Mouse (Mus musculus): ENCODE data around the gene Hoxc10. TPM values are rescaled to one million over a fixed set of nuclear protein-coding genes. Genes with fewer than 3 reads are reported as not detected.

Hoxc10 gene
- polyA plus RNA-seq, 3 experiments from 2014 or later: not detected

DNA sequence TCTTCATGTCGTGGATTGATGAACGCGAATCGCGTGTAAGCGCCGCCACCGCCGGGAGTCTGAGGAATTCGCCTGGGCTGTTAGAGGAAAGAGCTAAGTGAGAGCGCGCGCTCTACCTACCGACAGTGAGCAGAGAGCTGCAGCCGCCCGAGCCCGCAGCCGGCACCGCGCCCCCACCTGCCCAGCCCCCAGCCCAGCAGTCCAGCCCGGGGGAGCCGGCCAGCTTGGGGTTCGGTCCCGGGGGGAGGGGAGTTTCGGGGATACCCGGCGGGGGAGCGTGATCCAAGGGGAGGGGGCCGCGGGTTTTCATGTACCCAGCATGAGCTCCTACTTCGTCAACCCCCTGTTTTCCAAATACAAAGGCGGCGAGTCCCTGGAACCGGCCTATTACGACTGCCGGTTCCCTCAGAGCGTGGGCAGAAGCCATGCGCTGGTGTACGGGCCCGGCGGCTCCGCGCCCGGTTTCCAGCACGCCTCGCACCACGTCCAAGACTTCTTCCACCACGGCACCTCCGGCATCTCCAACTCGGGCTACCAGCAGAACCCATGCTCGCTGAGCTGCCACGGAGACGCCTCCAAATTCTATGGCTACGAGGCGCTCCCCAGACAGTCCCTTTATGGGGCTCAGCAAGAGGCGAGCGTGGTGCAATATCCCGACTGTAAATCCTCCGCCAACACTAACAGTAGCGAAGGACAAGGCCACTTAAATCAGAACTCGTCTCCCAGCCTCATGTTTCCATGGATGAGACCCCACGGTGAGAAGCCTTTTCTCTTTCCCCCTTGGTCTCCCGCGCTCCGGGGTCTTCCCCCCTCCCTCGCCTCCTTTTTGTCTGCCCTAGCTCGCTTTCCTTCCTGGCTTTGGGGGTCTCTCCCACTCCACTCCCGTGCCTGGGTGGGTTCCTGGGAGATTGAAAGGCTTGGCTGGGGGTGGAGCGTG lies 24.1 kb downstream of the Hoxc10 start, which contains the start of gene Hoxc8:
Hoxc8 (plus strand) TSS at position 147 of the 937 bp plus-strand sequence.
- peak; percentile 10 for ATAC-seq

DNA sequence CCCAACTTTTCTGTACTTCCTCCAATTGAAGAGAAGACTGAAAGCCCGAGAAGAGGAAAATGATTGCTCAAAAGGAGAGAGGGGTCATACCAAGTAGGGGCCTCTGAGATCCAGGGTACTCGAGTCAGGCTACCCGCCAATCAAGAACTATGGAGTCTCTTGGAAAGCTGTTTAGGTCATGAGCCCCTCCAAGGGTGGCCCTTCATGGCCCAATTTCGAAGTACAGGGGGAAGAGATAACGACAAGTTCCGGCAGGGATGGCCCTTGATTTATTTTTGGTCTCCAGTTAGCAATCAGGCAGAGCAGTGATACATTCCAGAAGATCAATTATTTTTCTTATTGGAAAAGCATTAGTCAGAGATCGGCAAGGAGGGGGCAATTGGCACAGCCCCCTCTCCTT lies 25.2 kb downstream of the Hoxc10 start:
- ATAC-seq: no peak

- ATAC-seq: no peak
Observed at GRCm38 (mm10) chr15:102992206-102992605, 25.6 kb downstream of the Hoxc10 start.

DNA sequence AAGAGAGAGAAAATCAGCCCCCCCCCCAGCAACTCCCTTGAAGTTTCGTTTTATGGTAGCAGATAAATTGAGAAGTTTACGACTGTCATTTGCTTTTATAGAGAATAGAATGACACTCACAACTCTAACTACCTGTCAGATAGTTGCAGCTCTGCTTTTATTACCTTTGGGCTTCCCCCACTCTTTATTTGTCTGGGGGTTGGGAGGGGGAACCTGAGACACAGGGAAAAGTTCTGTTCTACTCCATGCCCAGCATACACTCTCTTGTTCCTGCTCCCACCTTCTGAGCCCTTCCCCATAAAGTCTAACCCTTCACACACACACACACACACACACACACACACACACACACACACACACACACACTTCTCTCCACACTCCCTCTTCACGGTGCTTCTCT lies 26.3 kb downstream of the Hoxc10 start:
- ATAC-seq: no peak

GRCm38 (mm10) chr15:102996548-102996947 lies 30.0 kb downstream of the Hoxc10 start:
- no peak for ATAC-seq

DNA sequence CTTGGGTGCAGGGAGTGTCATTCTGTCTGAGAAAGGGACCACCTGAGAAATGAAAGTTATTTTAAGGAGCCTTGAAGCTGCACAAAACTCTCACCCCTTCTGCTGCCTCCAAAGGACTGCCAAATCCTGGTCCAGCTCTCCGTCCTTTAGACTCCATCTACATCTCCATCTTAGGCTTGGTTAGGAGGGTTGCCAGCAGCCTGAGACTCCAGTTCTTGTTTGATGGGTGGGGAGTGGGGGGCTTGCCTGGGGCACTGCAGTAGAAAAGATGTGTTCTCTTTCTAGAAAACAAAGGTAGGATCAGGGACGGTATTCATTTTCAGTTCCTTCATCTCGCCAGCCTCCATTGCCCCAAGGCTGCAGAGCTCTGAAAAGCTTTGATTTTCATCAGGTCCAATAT lies 30.8 kb downstream of the Hoxc10 start:
- ATAC-seq: no peak

DNA sequence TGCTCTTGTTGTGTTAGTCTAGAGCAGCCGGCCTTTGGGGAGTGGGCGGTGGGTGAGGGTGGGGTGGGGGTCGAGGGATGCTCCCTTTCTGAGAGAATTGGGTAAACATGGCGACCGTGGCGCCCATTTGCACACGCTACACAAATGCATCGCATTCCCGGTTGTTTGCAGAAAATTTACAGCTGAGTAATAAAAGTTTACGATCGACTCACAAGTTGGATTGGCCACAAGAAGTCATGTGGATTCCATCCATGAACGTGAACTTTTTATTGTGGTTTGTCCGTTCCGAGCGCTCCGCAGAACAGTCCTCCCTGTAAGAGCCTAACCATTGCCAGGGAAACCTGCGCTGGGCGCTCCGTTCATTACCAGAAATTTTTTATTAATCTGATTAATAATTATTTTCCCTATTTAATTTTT lies 31.4 kb downstream of the Hoxc10 start, which contains the start of gene Hoxc6:
Hoxc6 (plus strand) TSS at position 319 of the 417 bp plus-strand sequence.
- ATAC-seq: no peak

DNA sequence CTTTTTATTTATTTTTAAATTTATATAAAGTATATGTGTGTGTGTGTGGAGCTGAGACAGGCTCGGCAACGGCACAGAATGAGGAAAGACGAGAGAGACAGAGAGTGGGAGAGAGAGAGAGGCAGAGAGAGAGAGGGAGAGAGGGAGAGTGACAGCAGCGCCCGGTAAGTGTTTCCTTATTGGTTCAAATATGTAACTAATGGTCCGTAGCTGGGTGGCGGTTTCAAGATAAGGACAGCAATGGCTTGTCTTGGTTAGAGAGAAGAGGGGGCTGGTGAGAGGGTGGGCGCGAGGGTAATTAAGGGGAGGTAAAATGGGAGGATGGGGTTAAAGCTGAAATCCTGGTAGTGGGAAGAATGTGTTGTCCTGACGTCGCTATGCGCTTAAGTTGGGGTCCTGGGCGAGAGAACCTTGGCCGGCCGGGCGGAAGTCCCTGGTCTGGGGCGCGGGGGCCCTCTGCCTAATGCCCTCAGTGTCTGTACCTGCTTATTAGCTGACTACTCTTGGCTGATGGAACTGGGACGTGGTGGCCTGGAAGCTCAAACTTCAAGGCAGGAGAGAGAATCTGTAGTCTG lies 32.1 kb downstream of the Hoxc10 start:
- ATAC-seq: peak; percentile 35

- ATAC-seq: peak; percentile 89
Observed at GRCm38 (mm10) chr15:102999183-102999831, 32.7 kb downstream of the Hoxc10 start.

DNA sequence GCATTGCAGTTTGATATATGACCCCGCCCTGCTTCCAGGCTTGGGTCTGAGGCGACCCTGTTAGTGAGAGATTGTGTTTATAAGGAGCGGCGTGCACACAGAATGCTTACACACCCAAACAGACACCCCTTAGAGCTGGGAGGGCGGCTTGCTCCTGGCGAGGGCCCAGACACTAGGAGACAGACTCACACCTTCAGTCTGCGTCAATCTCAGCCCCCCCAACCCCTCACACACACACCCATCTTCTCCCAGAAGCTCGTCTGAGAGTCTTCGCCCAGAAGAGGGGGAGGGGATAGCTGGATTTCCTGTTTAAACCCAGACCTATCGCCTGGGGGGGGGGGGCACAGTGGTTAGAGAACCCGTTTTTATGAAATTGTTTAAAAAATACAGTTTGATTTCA lies 33.4 kb downstream of the Hoxc10 start:
- ATAC-seq: no peak

DNA sequence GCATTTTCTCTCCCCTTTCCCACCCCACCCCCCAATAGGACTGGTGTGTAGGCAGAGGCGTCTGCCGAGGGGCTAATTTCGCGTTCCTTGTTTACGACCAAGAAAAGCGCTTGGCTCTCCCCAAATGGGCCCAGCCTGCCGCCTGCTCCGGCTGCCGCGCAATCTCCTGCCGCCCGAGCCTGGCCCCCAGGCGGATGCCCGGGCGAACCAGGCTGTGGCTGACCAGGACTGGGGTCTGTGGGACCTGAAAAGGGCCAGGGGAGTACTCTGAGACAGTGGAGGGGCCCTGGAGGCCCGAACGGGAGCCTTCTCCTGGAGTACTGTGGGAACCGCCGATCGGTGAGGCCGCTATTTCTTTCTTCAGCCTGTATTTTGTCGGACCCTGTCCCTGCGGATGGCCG lies 33.9 kb downstream of the Hoxc10 start:
- ATAC-seq: no peak

DNA sequence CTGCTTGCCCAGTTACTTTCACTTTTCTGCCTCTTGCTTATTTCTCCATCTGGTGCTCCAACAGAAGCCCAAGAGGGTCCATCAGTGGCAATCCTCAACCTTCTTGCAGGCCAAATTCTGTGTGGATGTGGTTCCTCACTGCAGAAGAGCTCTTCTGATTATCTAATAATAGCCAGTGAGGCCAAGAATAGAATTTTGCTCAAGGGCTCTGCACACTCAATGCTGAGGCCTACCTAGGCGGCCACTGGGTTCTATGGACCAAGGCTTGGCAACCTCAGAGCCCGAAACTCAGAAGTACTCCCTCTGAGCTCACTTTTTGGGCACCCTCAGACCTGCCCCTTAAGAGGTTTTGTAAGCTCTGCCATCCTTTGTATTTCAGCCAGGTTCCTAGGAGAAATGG lies 34.8 kb downstream of the Hoxc10 start:
- no peak for ATAC-seq

DNA sequence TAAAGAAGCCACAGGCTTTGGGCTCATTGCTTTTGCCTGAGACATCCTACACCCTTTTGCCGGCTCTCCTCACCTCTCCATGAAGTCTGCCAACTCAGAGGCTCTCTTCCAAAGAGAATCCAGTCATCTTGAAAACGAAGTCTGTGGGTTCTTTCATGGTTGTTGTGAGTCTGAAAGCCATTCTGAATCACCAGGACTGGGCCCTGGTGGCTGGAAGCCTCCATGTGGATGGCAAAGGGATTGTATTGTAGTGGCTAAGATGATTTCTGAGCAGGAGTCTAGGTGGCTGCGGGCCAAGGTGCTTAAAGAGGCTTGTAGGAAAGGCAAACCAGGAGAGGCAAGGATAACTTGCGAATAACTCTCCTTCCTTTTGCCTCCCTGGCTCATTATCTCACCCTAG lies 35.6 kb downstream of the Hoxc10 start:
- ATAC-seq: no peak

DNA sequence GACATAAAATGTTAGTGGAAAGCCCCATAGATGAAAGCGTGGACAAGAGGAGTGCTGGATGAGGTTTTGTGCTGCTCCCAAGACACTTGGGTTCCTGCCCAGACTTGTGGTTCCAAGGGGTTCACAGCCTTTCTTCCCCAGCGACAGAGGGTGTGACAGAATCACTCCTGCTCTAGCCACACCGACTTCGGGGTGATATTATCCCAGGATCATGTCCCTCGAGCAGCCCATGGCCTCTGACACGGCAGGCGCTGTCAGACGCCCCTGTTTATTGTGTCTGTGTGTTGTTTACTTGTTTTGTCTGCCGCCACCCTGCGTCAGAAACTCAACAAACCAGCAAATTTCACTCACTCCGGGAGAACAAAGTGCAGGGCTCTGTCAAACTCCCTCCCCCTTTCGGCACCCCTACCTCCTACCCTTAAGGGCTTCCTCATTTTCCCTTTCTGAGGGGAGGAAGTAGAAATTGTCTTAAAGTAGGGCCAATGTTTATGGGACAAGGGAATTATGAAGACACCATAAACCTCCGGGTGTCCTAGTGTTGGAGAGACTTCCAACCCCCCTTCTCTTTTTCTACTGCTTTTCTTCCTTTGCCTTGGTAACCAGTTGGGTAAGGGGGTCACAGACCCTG lies 36.3 kb downstream of the Hoxc10 start:
- no peak for ATAC-seq

GRCm38 (mm10) chr15:103005308-103005707 lies 38.7 kb downstream of the Hoxc10 start:
- no peak for ATAC-seq

- no peak for ATAC-seq
Observed at GRCm38 (mm10) chr15:103005797-103006196, 39.2 kb downstream of the Hoxc10 start.

DNA sequence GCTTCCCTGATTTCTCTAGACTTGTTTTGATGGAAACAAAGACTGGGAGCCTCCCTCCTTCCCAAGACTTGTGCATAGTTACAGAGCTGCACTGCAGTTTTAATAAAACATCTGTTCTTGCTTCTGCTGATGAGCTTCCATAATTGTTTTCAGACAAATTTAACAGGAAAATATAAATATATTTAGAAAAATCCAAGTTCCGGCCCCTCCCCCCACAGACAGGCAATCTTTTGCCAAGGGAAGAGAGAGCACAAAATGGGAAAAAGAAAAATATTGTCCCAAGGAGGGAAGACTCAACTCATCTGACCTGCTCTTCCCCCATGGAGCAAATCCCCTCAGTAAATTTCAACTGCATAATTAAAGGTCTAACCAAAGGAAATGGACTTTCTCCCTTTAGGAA lies 39.7 kb downstream of the Hoxc10 start:
- no peak for ATAC-seq

DNA sequence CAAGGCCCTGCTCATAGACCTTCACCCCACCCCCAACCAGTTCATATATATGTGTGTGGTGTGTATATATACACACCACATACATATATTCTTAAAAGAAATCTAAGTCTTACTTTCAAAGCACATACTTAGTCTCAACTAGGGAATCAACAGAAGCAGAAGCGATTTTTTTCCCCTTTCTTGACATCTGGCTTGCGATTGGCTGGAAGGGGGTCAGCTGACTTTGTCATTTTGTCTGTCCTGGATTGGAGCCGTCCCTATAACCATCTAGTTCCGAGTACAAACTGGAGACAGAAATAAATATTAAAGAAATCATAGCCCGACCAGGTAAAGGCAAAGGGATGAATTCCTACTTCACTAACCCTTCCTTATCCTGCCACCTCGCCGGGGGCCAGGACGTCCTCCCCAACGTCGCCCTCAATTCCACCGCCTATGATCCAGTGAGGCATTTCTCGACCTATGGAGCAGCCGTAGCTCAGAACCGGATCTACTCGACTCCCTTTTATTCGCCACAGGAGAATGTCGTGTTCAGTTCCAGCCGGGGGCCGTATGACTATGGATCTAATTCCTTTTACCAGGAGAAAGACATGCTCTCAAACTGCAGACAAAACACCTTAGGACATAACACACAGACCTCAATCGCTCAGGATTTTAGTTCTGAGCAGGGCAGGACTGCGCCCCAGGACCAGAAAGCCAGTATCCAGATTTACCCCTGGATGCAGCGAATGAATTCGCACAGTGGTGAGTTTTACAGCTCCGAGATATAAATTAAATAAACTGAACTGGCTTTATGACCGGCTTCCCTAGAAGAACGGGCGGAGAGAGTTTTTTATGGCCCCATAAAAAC lies 42.9 kb downstream of the Hoxc10 start:
- ATAC-seq: no peak

DNA sequence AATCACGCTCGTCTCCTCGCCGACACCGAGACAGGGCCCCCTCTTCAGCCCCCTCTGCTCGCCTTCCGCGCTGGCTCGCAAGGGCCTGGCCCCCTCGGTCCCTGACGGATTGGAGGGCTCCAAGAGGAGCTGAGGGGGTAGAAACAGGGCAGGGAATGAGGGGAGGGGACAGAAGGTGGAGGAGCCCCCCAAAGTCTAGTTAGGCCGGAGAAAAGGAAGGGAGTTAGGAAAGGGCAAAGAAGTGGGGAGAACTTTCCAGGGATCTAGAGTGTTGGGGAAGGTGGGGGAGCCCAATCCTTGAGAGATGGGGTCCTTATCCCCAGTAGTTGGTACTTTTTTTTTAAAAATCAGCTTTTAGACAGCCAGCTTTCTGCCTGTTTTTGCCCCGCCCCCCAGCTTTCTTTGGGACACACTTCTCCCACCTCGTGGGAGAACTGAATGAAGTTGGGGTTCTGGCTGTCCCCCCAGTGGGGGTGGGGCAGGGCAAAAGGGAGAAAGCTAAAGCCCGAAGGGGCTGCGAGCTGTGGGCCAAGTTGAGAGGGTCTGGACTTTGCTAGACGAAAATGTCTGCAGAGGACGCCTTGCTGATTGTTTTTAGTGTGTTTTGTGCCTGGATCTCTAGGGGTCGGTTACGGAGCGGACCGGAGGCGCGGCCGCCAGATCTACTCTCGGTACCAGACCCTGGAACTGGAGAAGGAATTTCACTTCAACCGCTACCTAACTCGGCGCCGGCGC lies 43.7 kb downstream of the Hoxc10 start:
- no peak for ATAC-seq

DNA sequence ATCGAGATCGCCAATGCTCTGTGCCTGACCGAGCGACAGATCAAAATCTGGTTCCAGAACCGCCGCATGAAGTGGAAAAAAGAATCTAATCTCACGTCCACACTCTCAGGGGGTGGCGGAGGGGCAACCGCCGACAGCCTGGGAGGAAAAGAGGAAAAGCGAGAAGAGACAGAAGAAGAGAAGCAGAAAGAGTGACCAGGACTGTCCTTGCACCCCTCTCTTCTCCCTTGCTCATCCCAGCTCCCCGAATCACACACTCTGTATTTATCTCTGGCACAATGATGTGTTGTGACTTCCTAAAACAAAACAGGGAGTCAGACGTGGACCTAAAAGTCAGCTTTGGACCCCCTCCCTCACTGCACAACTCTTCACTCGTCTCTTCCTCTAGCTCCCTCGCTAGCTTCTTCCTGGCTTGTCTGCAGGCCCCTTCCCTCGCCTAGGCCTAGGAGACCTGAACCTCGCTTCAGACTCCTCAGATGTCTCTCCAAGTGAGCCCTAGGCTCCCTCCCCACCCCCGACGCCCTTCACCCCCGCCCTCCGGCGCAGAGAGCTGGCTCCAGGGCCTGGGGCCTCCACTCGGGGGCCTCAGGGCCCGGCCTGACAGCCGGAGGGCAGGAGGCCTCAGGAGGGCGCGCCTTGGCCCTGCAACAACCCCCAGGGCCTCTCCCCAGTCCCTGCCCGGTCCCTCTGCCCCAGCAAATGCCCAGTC lies 44.4 kb downstream of the Hoxc10 start:
- ATAC-seq: no peak

Measured in inflammation-experienced regulatory T-cells, adult 6 months (primary cell).